Mouse (Mus musculus) layer of hippocampus, adult 11-12 months (tissue): ENCODE measurements around the gene Ube2u.
"Not testable (repeated sequence)": the region's sequence is repeated elsewhere in the genome, so short reads cannot be mapped to it uniquely, and the experiment has no call there.

Source experiments
- DNase-seq: peaks from one replicate; pipeline ENCODE4 v3.0.0; 2022; ENCODE audit warnings: low spot score

The Ube2u gene

DNA sequence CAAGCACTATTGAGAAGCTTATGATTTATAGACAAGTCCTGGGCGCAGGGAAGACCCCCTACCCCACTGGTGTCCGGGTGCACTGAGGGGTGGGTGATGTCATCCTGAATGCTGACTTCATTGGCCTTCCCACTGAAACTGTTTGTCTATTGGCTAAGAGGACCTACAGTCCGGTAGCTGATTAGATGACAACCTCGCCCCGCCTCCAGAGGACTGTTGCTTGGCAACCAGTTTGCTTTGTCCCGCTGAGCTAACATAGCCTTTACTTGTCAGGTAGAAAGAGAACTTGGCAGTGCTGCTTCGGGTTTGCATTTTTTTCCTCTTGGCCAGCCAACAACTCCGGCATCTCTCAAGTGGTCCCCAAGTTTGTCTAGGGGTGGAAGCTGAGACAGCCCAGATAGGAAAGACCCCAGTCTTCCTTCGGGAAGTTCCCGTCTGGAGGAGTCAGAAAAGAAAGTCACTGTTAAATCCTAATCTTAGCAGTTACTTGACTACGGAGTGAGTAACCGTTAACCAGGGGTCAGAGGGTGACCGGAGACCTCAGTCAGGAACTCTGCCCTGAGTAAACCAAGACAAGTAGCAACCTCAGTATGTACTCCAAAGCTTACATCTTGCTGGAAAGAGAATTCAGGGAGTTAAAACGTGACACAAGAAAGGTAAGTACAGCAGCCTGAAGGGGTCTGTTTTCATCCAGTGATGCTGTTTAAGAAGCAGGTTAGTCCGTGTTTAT lies at the start of gene Ube2u:
Gene Ube2u (plus strand): TSS at position 258 of the 730 bp plus-strand sequence.
- peak; percentile 16 for DNase-seq

- DNase-seq = no peak
These were observed 49.2 kb upstream of the Ube2u start for GRCm38 (mm10) chr4:100429371-100429900.

GRCm38 (mm10) chr4:100435281-100436168 lies 43.1 kb upstream of the Ube2u start:
- DNase-seq = no peak

- DNase-seq = no peak
These were observed 42.5 kb upstream of the Ube2u start for GRCm38 (mm10) chr4:100436169-100436547.

DNA sequence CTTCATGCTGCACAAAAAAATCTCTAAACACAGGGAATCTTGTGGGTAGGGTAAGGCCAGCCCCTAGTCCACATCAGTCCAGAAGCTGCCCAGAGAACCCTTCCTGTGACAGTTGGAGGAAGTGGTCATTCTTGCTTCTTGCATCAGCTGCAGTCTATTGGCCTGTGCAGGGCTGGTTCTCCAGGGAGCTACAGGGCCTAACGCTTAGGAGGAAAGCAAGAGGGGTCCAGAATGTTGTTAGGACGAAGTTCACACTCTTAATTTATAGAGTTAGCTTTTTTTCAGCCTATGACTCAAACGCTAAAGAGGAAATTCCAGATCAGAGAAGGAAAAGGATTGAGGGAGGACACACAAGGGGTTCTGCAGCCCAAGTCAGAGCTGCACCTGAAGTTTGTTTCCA lies 31.8 kb upstream of the Ube2u start:
- DNase-seq = no peak

GRCm38 (mm10) chr4:100462493-100463120 lies 16.0 kb upstream of the Ube2u start:
- DNase-seq = no peak

- no peak for DNase-seq
These were observed 9.8 kb downstream of the Ube2u start for GRCm38 (mm10) chr4:100488447-100488846.

DNA sequence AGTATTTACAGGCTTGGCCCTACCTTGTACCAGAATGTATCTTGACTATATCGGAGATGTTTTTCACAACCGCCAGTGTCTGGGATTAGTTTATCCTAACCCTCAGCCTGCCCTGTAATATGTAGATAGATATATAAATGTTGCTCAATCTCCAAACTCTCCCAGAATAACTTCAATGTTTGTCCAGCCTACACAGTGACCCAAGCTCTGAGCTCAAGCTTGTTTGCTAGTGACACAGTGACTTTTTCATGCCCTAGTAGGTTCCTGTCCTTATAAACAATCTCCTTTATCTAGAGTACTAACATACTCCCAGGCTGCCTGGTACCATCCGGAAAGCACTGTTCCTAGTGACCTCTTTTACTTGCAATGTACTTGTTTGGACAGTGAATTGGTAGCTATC lies 16.5 kb downstream of the Ube2u start:
- DNase-seq = no peak

- DNase-seq = no peak
These were observed 17.9 kb downstream of the Ube2u start for GRCm38 (mm10) chr4:100496521-100496920.

GRCm38 (mm10) chr4:100498192-100498591 lies 19.5 kb downstream of the Ube2u start:
- no peak for DNase-seq

DNA sequence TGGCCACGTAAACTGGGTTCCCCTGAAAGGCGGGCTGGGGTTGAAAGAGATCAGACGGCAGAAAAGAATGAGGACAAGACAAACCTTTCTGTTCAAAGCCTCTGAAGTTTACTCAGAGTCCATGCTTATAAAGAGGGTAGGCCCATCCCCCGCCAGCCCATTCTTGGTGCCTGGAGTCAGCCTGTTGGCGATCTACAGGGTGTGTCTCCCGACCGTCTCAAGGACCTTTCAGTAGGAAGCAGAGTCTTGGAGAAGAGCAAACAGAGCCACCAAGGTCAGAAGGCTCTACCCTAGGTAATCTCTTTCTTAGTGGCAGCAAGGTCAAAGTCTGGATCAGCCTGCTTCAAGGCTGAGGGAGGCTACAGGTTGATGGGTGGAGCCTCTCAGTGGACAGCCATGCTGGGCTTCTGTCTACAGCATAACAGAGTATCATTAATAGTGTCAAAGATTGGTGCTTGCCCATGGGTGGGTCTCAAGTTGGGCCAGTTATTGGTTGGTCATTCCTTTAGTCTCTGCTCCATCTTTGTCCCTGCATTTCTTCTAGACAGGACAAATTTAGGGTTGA lies 20.5 kb downstream of the Ube2u start:
- not testable (repeated sequence) for DNase-seq

GRCm38 (mm10) chr4:100503337-100503736 lies 24.7 kb downstream of the Ube2u start:
- no peak for DNase-seq

- no peak for DNase-seq
These were observed 39.0 kb downstream of the Ube2u start for GRCm38 (mm10) chr4:100517646-100518045.

DNA sequence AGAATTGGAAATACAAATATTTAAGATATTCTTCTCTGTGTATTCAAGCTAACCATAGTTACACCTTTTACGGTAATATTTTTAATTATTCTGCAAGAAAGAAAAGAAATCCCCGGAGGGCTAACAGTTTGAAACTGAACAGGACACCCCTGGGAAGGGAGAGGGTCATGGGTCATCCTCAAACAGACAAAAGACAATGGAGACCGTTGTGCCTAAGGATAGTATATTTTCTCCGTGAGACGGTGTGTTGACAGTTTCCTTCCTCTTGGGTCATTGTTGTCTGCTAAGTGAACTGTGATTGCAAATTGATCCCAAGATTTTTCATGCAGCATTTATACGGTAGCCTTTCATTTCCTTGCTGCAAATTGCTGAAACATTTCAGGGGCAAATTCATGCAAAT lies 43.9 kb downstream of the Ube2u start:
- DNase-seq = no peak

- no peak for DNase-seq
These were observed 46.1 kb downstream of the Ube2u start for GRCm38 (mm10) chr4:100524741-100525140.

DNA sequence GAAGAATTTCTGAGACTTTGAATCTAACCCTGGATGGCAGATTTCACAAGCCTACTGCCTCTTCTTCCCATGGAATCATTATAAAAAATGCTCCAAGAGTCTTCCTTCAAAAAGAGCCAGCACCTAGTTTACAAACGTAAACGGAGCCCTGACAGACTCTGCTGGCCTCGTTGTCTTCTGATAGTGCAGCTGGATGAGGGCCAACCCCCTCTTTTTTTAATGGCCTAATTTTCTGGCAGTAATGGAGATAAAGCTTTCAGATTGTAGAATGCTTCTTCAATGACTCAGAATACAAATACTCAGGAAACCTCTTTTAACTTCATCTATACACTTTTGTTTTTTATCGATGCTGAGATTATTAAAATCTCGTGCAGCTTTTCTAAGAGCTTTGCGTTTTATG lies 47.6 kb downstream of the Ube2u start:
- no peak for DNase-seq

- no peak for DNase-seq
These were observed 48.4 kb downstream of the Ube2u start for GRCm38 (mm10) chr4:100527086-100527485.

GRCm38 (mm10) chr4:100527554-100528001 lies 48.9 kb downstream of the Ube2u start:
- no peak for DNase-seq

- DNase-seq = no peak
These were observed 55.0 kb downstream of the Ube2u start for GRCm38 (mm10) chr4:100533607-100534006.

GRCm38 (mm10) chr4:100534946-100535345 lies 56.3 kb downstream of the Ube2u start:
- DNase-seq = no peak

- peak; percentile 39 for DNase-seq
These were observed 59.2 kb downstream of the Ube2u start for GRCm38 (mm10) chr4:100537898-100538297.

- DNase-seq = no peak
These were observed 60.8 kb downstream of the Ube2u start for GRCm38 (mm10) chr4:100539483-100539882.
